Mouse (Mus musculus): ENCODE measurements around the gene Rpl6.
A peak's percentile ranks its signal among the peaks of the same experiment; 100 is the strongest.

DNA sequence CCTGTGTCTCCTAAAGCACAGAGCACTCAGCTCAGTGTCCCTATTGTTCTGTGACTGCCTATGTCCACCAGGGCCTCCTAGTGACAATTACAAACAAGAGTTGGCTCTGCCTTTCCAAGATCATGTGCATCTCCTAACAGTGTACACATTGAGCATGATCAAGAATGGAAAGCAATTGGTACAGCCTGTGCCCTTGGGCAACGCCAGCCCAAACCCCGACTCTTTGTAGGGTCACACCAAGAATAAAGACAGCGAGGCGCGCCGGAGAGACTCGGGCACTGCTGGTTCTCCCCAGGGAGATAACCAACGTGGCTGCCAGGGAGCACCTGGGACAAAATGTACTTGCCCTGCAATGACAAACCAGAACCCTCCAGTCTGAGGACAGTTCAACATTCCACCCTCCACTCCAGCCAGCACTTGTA is 16.7 kb upstream of the Rpl6 start:
- TF ChIP-seq CTCF (IDR thresholded peaks at IDR 0.05) (peak; percentile 6; the same call in 1 of the 2 replicates), EP300 (IDR thresholded peaks at IDR 0.05) (no peak)
